Mouse (Mus musculus) R1 (cell line): ENCODE measurements around the gene Has1.
"Not testable (repeated sequence)": the region's sequence is repeated elsewhere in the genome, so short reads cannot be mapped to it uniquely, and the experiment has no call there.

ENCODE experiments used
- DNase-seq: peaks from one replicate; pipeline ENCODE4 v3.0.0-alpha.2; 2018; ENCODE audit warnings: low read depth, low spot score

Has1 gene

DNA sequence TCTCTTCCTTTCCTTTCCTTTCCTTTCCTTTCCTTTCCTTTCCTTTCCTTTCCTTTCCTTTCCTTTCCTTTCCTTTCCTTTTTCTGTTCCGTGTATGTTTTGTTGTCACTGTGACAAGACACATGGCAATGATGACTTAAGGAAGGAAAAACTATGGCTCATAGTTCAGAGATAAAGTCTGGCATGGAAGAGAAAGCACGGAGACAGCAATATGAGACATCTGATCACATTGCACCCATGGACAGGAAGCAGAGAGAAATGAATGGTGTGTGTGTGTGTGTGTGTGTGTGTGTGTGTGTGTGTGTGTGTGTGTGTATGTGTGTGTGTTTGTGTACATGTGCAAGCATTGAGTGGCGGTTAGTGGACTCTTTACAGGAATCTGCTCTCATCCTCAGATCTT, 10.4 kb downstream of the Has1 start:
- DNase-seq: not testable (repeated sequence)

DNA sequence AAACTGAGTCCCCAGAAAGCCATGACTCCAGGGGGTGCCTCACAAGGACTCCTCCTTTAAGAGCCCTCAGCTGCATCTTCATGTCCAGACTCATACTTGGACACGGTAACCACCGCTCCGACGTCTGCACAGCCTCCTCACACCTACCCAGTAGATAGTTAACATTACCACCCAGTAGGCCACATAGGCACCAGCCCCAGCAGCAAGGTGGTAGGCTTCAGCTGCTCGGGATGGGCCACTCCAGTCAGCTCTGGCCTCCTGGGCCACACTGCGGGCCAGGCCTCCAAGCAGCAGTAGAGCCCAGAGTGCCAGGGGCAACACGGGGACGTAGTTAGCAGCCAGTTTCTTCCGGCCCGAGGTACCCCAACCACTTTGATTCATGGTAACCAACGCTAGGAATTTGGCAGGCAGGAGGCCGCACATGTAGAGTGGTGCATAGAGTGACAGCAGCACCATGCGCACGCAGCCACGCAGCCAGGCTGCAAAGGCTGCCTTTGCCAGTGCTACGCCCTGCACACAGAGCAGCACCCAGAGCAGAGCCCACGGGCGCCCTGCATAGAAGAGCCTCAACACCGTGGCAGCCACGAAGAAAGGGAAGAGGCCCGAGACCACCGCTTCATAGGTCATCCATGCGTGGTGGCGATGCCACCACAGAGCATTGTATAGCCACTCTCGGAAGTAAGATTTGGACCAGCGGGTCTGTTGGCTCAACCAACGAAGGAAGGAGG, 11.3 kb downstream of the Has1 start:
- DNase-seq: peak; percentile 33

DNA sequence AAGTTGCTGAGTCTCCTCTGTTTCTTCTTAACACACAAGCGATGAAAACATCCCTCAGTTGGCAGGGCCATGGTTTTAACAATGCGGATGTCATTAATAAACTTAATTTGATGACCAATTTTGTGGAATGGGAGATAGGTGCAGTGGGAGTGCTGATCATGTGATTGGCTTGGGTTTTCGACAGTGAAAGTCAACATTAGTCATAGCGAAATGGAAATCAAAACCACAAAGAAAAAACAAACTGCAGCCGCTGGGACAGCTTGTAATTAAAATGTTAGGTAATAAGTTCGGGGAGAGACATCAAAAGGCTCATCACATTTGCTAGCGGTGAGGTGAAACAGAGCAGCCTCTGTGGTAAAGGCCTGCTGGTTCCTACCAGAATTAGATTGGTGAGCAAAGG, 14.2 kb downstream of the Has1 start:
- DNase-seq: no peak

DNA sequence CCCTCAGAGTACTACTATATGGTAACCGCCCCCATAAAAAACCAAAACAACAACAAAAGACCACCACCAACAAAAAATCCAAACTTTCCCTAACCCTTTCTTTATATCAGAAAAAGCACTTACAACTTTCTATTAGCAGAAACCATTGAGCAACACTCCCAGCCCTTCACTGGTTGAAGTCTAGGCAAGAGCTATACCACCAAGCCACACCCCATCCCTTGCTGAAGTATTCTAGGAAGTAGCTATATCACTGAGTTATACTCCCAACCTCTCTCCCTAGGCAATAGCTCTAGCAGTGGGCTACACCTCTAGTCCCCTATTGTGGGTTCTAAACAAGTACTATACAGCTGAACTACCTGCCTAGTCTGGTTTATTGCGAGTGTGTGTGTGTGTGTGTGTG, 15.7 kb downstream of the Has1 start:
- no peak for DNase-seq

DNA sequence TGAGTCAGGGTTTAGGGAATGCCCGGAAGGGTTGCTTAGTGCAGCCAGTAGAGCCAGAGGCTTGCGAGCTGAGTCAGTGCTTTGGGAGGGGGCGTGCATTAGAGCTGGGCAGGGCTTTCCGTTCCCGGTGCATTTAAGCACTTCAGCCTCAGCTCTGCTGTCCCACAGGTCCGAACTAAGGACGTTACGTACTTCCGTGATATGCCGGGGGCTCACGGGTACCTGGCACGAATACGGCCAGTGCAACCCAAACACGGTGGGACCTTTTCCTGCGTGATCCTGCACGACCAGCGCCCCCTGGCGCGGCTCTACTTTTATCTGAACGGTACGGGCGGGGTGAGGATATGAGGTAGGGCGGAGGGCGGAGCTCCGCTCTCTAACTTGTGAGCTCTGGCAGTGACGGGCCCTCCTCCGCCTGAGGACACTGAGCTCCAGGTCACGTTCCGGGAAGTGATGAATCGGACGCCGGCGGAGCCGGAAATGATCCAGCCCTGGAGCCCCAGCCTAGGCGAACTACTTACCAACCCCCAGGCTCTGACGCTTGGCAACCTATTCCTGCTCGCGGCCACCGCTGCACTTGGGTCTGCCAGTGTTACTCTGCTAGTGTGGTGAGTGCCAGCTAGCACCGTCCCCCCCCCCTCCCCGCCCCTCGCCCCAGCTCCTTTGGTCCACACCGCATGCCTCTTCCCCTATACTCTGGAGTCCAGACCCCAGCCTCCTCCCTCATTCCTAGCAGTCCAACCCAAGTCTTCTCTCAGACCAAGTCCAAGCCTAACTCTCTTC, 16.9 kb downstream of the Has1 start:
- DNase-seq: peak; percentile 97

DNA sequence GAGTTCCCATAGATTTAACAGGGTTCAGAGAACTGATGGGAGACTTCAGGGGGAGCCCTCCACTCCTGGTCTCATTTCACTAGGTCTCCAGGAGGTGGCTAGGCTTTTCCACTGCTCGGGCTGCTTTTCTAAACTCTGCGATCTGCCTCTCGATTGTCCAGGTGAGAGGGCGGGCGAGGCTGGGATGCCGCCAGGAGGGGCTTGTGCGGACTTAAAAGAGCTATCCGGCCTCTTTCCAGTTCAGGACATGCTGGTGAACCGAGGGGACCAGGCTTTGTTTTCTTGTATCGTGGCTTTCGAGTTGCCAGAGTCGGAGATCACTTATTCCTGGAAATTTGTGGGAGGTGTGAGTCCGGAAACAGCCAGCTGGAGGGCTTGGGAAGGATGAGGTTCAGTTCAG, 17.6 kb downstream of the Has1 start:
- DNase-seq: no peak

DNA sequence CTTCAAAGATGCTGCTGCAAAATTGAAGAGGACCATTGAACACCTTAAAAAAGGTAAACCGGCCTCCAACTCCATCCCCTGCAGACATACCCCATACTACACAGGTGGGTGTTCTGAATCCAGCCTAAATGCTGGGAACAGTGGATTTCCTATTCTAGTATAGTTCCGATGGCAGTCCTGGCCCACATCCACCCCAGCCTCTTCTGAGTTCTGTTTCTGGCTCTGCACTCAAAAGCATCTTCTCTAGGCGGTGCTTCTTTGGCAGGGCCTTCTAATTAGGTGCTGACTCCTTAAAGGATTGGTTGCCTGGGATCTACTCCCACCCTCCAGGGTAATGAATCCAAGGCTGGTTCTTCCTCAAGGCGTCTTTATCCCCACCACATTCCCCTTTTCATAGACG, 18.9 kb downstream of the Has1 start:
- no peak for DNase-seq

DNA sequence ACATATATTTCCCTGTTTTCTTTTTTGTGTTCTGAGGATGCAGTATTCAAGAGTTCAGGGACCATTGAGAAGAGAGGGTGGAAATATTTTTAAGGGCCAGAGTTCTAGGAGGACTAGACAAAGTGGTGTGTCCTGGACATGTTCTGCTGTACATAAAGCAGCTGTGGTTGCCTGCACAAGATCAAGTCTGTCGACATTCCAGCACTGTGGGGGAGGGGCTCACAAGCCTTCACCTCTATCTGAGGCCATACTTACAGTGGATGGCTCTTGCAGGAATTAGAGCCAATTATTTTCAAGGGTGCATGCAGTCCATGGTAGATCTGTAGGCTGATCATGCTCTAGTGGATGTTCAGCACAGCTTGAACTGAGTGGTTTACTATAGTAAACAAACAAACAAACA, 20.1 kb downstream of the Has1 start:
- peak; percentile 69 for DNase-seq

DNA sequence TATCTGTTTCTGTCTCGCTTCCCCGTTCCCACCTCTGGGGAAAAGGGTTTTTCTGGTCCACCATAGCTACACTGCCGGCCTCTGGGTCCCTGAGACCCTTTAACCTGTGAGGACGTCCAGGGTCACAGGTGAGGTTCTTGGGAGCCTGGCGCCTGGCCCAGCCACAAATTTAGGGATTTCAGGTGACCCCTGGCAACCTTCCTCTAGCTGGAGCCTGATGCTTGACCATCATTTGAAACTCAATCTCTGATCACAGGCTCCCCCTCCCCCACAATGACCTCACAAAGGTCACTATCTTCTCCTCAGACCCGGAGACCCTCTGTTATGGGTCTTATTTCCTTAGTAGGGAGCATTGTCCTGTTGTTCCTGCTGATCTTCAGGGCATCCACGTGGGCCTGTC, 24.3 kb downstream of the Has1 start:
- no peak for DNase-seq

DNA sequence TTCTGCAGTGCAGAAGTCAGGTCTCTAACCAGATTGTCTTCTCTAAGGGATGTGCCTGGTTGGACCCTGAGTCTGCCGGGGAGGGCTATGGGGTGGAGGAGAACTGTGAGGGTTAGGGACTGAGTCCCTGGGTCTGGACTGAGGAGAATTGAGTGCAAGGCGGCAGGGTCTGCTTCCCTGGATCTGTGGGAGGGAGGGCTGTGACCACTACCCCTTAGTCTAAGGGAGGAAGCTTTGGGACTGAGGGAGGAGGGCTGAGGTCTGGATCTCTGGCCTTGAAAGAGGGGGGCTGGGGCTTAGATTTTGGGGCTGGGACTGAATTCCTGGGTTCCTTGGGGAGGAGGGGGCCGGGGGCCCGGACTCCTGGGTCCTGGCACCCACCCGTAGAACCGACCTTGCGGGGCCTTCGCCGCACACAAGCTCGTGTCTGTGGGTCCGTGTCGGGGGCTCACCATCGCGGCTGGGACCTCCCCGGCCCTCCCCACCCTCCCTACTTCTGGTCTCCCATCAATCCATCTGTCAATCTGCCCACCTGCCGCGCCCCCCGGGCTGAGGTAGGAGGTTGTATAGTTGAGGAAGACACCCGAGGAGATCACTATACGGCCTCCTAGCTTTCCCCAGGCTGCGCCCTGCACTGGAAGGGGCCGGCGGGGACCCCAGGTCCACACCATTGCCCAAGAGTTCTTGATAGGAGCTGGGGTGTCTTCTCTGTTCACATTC, 25.0 kb downstream of the Has1 start:
- no peak for DNase-seq

DNA sequence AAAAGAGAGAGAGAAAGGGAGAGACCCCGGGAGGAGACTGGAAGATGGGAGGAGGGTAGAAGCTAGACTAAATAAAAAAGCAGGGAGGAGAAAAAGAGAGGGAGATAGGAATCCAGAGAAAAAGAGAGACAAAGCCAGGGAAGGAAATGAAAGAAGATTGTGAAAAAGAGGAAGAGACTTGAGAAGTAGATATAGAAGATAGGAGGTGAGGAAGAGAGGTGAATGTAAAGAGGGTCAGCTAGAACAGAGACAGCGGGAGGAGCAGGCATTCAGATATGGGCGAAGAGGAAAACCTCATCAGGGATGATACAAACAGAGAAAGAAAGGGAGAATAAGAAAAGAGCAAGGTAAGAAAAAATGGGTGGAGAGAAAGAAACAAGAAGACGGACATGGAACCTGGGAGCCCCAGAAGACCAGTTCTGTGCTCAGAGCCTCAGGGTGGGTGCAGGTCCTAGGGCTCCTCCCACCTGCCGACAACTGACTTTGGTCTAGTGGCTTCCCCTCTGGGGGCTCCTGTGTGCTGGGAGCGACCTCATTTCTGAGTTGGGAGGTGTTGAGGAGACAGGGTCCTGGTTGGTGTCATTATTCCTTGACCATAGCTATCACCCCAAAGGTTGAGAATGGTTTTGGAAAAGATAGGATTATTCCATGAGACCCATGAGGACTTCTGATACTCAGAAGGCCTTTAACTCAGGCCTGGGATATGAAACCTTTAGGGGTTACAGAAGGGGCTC, 25.8 kb downstream of the Has1 start:
- peak; percentile 32 for DNase-seq

DNA sequence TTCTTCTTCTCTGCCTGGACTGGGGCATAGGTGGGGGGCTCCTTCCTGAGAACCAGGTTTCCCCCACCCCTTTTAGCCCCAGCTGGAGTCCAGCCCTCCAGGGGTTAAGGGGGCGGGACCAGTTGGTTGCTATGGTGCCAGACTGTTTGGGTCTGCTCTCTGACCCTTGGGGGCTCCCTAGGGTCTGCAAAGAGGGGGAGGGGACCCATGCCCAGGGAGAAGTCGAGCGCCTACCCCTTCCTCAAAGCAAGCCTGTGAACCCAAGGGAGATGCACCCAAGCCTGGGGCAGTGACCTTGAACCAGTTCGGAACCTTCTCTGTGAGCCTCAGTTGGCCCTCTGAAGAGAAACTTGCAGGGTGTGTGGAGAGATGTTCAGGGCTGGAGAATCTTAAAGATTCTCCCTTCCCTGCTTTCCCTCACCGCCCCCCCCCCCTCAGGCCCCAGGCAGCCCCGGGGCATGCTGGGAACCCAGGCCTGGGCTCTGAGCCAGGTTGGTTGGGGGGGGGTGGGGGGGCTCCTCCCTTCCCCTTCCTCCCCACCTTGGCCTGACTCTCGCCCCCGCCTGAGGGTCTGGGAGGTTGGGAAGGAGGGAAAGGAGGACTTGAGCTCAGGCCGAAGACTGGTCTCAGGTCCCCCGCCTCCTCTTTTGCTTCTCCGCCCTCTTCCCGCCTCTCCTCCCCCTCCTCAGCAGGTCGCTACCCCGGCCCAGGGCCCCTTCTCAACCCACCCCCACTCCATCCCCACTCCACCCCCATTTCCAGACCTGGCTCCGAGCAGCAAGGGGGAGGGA, 26.6 kb downstream of the Has1 start:
- peak; percentile 83 for DNase-seq

DNA sequence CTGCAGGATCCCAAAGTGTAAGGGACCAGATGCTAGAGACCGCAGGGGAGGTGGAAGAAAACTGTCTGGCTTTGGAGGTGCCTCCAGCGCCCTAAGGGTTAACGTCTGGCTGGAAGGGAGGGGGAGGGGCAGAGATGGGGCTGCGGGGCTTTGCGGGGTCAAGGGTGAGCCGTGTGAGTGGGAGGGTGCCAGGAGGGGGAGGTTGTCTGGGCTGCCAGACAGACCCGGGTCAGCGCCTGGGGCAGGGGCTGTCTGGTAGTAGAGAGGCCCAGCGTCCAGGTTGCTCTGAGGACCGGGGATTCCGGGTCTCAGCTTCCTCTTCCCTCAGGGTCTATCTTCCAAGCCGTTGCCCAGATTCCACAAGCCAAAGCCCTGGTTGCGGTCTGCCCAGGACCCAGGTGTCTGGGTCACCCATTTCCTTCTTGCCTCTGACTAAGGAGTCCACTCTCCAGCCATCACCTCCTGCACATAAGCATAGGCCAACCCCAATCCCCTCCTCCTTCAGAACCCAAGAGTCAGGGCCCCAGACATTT, 27.3 kb downstream of the Has1 start:
- DNase-seq: peak; percentile 79

DNA sequence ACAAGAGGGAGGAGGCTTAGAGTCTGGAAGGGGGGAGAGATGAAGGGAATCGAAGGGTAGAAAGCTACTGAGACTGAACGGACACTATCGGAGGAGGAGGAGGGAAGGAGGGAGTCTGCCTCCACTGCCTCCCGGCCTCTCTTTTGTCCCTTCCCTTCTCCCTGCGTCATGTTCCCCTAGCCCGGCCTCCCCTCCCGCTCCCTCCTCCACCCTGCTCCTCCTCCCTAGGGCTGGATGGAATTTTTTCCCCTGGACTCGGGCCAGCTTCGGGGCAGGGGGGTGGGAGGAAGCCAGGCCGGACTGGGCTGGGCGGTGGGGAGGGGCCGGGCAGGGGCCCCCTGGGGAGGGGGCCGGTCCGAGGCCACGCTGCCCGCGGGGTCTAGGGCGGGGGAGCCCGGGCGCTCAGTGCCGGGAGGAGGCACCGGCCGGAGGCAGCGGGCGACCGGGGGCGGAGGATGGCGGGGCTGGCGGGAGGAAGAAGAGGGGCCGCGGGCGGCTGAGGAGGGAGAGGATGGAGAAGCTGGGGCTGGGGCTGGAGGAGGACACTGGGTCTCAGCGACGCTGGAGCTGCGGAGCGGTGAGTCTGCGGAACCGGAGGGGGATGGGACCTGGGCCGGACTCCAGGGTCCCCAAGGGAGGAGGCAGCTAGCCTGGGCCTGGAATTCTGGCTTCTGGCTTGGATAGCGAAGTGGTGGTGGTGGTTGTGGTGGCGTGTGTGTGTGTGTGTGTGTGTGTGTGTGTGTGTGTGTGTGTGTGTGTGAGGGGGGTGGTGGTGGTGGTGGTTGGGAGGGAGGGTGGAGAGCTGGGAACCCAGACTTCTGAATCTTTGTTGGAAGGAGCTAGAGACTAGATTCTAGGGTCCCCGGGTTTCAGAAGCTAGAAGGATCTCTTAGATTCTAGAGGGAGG, 28.0 kb downstream of the Has1 start, which contains the start of gene Spaca6:
Gene Spaca6, plus strand, starts transcription at position 408 of the 907 bp plus-strand sequence.
- DNase-seq: peak; percentile 92

DNA sequence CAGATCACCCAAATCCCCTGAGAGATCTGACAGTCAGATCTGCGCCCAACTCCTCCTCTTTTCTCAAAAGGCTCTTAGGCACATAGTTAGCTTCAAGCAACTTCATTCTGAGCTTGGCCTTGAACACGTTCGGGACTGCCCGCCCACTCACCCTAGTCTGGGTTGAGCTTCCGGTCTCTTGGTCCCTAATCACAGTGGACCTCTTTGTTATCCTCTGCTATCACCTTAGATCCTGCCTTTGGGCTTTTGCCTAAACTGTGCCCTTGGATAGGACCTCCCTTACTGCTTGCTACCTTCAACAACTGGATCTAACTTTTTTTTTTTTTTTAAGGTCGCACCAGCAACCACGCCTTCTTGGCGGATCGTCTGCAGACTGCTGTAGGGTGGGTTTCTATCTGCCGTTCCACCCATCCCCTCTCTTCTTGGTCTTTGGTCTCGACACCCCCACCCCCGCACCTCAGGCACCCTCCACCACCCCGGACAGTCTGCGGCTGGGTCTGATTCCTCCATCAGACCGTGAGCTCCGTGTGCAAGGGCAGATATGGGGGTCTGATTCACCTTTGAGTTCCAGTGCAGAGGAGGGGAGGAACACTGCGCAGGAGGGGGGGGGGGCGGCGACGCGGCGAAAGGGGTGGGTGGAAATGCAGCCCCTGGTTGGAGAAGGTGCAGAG, 28.9 kb downstream of the Has1 start:
- DNase-seq: peak; percentile 63

DNA sequence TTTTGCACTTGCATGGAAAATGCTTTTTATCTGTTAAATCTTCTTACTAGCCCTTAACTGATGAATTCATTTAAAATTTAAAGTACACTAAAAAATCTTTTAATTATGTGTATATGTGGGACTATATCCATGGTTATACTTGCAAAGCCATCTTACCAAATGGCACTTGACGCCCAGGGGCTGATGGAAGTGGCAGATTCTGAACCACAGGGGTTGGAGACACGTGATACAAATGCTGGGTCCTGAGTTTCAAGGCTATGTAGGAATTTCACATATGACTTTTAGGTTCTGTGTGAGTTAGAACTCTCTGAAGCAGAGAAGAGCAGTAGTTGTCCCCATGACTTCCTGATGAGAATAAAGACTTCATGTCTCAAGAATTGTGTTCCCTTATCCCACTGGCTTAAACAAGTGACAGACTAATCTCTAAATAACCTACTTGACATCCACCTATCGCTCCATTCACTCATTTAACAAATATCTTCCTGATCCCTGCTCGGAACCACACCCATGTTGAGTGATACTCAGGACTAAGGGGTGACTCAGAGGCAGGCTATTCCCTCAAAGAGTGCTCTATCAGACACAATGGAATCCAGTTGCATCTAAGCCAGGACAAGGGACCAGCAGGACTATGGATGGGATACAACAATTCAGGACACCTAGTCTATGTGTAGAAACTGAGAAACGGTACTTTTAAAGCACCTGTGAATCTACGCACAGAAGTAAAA, 31.2 kb downstream of the Has1 start:
- DNase-seq: no peak

DNA sequence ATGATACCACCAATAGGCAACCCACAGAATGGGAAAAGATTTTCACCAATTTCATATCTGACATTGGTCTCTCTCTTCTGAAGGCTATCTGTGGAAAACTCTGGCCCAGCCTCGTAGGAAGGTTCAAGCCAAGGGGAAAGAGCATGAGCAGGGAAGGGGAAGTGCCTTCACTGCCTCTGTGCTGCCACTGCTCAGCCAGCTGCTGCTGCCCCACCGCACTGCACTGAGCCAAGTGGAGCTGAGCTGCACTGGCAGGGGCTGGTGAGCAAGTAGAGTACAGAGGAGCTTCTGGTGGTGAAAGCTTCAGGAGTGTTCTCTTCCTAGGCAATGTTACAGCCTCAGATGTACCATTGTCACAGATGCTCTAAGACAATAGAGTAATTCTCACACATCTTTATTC, 59.5 kb downstream of the Has1 start:
- DNase-seq: no peak
